Mouse (Mus musculus) spleen, adult 2 months (tissue): ENCODE data around the gene Gda.

Experiments used
- CTCF ChIP-seq: fragments of 200-500 bp; IDR thresholded peaks from 2 replicates; pipeline ENCODE4 v1.5.1; 2011; ENCODE audit warnings: mild to moderate bottlenecking, inconsistent platforms; ENCODE audit not compliant: insufficient read depth, insufficient read length, insufficient replicate concordance; ENCODE audit errors: extremely low read depth
- POLR2A ChIP-seq: fragments of 200-500 bp; IDR thresholded peaks from 2 replicates; pipeline ENCODE4 v1.6.1; 2011; ENCODE audit warnings: low read depth, low read length, inconsistent platforms

DNA sequence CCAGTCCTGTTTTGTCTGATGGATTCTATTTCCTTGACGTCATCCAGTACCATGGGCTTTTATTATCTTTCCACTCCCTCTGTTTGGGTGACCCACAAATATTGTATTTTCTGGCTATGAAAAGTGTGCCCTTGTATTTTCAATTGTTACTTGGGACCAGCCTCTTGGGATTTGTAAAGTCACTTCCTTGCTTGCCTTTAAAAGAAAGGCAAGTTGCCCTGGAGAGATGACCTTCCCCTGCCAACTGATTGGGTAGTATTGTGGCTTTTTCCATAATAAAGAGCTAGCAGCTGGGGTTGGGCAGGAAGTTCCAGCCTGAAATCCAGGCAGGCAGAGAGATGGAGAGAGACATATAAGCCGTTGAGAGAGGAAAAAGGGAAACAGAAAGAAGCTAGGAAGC, 91.5 kb downstream of the Gda start:
- TF ChIP-seq POLR2A (no peak), CTCF (no peak)
